Mouse (Mus musculus): Measurements from ENCODE around the gene Hnf4a. TPM values are rescaled to one million over a fixed set of nuclear protein-coding genes. Genes with fewer than 3 reads are reported as not detected.

Gene Hnf4a
- not detected in 2 replicates for total RNA-seq (2012; rRNA removed)
- total RNA-seq (2014; rRNA removed), result not detected in 2 replicates
- polyA plus RNA-seq (2012; ENCODE audit: insufficient read length, low read depth), result not detected in 2 replicates

GRCm38 (mm10) chr2:163506300-163507004, at the start of gene Hnf4a:
Hnf4a (plus strand) TSS chr2:163506808.
- dilution Hi-C loops (cut with MboI; ENCODE audit: extremely low pct_ligation_motif_present, extremely low pct_unique_long_range_greater_than_20kb, low sequenced_read_pairs), result no loop called here
- H3K36me3 ChIP-seq (replicated peaks in 1 of 2; ENCODE audit: control insufficient read depth in 1 of 2, insufficient read depth in 1 of 2, low read length in 1 of 2), result no peaks in the 10 kb centered on the region
- in situ Hi-C loops (cut with MboI; ENCODE audit: low pct_ligation_motif_present, low pct_unique_long_range_greater_than_20kb, low sequenced_read_pairs), result no loop called here
- DNase-seq (ENCODE audit: extremely low read depth), result no peak
- no peaks in the 10 kb centered on the region for H3K4me1 ChIP-seq (ENCODE audit: control insufficient read depth in 1 of 2, insufficient read depth in 2 of 2)
- H3K4me3 ChIP-seq (replicated peaks in 1 of 3; ENCODE audit: low read depth in 2 of 3, low read length in 2 of 3, poor library complexity in 1 of 3), result no peak within 1 kb of the TSS
- TF ChIP-seq MAX (IDR thresholded peaks at IDR 0.05; ENCODE audit: low read length), result no peak
- no peak for TF ChIP-seq CHD2 (IDR thresholded peaks at IDR 0.05; ENCODE audit: low read length)
- TF ChIP-seq MAZ (IDR thresholded peaks at IDR 0.05; ENCODE audit: low read depth, low read length), result no peak
- TF ChIP-seq USF1 (IDR thresholded peaks at IDR 0.05; ENCODE audit: low read depth, low read length), result no peak
- no peak for TF ChIP-seq IRF4 (IDR thresholded peaks at IDR 0.05; ENCODE audit: low read depth, low read length)
- no peak for TF ChIP-seq ELF1 (IDR thresholded peaks at IDR 0.05; ENCODE audit: low read depth, low read length)
- no peak for TF ChIP-seq NELFE (IDR thresholded peaks at IDR 0.05; ENCODE audit: low read depth, low read length)
- TF ChIP-seq CHD1 (IDR thresholded peaks at IDR 0.05; ENCODE audit: low read depth, low read length), result no peak
- no peak for TF ChIP-seq GABPA (IDR thresholded peaks at IDR 0.05; ENCODE audit: insufficient replicate concordance, low read depth, low read length)
- no peak for TF ChIP-seq ZC3H11A (IDR thresholded peaks at IDR 0.05; ENCODE audit: low read depth, low read length)
- TF ChIP-seq ZKSCAN1 (IDR thresholded peaks at IDR 0.05; ENCODE audit: borderline replicate concordance, low read depth, low read length), result no peak
- TF ChIP-seq ETS1 (conservative IDR thresholded peaks at IDR 0.05; ENCODE audit: low read depth, low read length), result no peak
- H3K4me2 ChIP-seq (ENCODE audit: insufficient read depth, low read depth, poor library complexity, severe bottlenecking), result no peak within 1 kb of the TSS
- H3K9ac ChIP-seq (ENCODE audit: insufficient read depth, low read depth), result no peak within 1 kb of the TSS
- no peak within 1 kb of the TSS for H3K27ac ChIP-seq (ENCODE audit: insufficient read depth, low read depth)
- H3K9me3 ChIP-seq (replicated peaks; ENCODE audit: low read length), result no peaks in the 10 kb centered on the region
- H3K79me2 ChIP-seq (replicated peaks; ENCODE audit: control insufficient read depth, extremely low read depth, insufficient read depth, poor library complexity, severe bottlenecking), result no peaks in the 10 kb centered on the region
- H3K27me3 ChIP-seq (replicated peaks), result peaks cover 87% of the 10 kb centered on the region

DNA sequence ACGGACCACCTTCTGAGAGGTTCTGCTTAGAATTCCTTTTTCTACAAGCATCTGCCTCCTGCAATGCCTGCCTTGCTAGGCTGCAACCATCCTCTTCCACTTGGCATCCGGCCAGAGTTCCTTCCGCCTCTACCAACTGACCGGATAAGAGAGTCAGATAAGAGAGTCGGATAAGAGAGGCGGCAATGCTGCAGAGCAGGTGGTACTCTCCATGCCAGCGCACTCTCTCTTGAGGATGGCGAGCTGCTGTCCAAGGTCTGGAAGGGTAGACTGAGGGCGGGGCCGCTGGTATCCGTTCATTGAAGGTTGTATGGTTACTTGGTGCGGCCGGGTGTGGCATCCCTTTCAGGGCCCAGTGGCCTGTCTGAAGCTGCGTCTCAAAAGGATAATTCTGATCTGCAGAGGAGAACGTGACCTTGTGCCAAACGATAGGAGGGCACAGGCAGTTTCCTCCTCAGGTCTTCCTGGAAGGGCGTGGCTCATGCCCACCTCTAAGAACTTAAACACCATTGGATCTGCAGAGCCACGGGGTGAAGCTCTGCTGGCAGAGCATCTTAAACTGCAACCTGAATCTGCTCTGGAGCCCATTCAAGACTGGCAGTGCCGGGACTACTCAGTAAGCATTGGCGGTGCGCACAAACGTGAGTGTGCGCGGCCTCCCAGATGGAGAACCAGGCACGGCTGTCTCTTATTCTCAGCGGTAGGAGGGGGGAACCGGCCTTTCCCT, 47.9 kb upstream of the Hnf4a start:
- no peak overlapping the region for H3K27ac ChIP-seq (ENCODE audit: insufficient read depth, low read depth)
- H3K27me3 ChIP-seq (replicated peaks), result peaks cover 55% of the 10 kb centered on the region
- no peak overlapping the region for H3K9ac ChIP-seq (ENCODE audit: insufficient read depth, low read depth)
- no peaks in the 10 kb centered on the region for H3K9me3 ChIP-seq (replicated peaks; ENCODE audit: low read length)
- H3K4me1 ChIP-seq (ENCODE audit: control insufficient read depth in 1 of 2, insufficient read depth in 2 of 2), result no peaks in the 10 kb centered on the region
- DNase-seq (ENCODE audit: extremely low read depth), result no peak
- H3K79me2 ChIP-seq (replicated peaks; ENCODE audit: control insufficient read depth, extremely low read depth, insufficient read depth, poor library complexity, severe bottlenecking), result no peaks in the 10 kb centered on the region
- no peaks in the 10 kb centered on the region for H3K36me3 ChIP-seq (replicated peaks in 1 of 2; ENCODE audit: control insufficient read depth in 1 of 2, insufficient read depth in 1 of 2, low read length in 1 of 2)
- dilution Hi-C loops (cut with MboI; ENCODE audit: extremely low pct_ligation_motif_present, extremely low pct_unique_long_range_greater_than_20kb, low sequenced_read_pairs), result no loop called here
- in situ Hi-C loops (cut with MboI; ENCODE audit: low pct_ligation_motif_present, low pct_unique_long_range_greater_than_20kb, low sequenced_read_pairs), result no loop called here
- H3K4me3 ChIP-seq (replicated peaks in 1 of 3; ENCODE audit: low read depth in 2 of 3, low read length in 2 of 3, poor library complexity in 1 of 3), result no peak overlapping the region
- H3K4me2 ChIP-seq (ENCODE audit: insufficient read depth, low read depth, poor library complexity, severe bottlenecking), result no peak overlapping the region
- TF ChIP-seq POLR2A (IDR thresholded peaks at IDR 0.05; ENCODE audit: low read depth, low read length), result no peak
- TF ChIP-seq MAFK (IDR thresholded peaks at IDR 0.05; ENCODE audit: insufficient replicate concordance, low read length), result no peak
- no peak for TF ChIP-seq MXI1 (IDR thresholded peaks at IDR 0.05; ENCODE audit: low read depth, low read length)
- no peak for TF ChIP-seq NRF1 (IDR thresholded peaks at IDR 0.05; ENCODE audit: low read depth, low read length)
- TF ChIP-seq TCF12 (IDR thresholded peaks at IDR 0.05; ENCODE audit: low read depth, low read length), result no peak
- TF ChIP-seq RAD21 (IDR thresholded peaks at IDR 0.05; ENCODE audit: low read depth, low read length), result no peak
